Mouse (Mus musculus) bone marrow macrophage, adult 2 months (primary cell): ENCODE measurements around the gene Gcm2.

Experiments
- CTCF ChIP-seq: IDR thresholded peaks from 2 replicates; pipeline ENCODE4 v1.5.1; 2012; ENCODE audit warnings: low read depth, mild to moderate bottlenecking, low read length, moderate library complexity
- POLR2A ChIP-seq: IDR thresholded peaks from 2 replicates; pipeline ENCODE4 v1.6.1; 2012; ENCODE audit warnings: mild to moderate bottlenecking, low read depth, low read length, borderline replicate concordance

- no peak for TF ChIP-seq POLR2A
- no peak for TF ChIP-seq CTCF
These were observed 5.3 kb downstream of the Gcm2 start for GRCm38 (mm10) chr13:41105541-41105940.
